26 mouse cellular contexts compared by ENCODE assay signal in genomic region chr13:111393426-111393825, GRCm38 (mm10).
"Had no signal": no experiment of that assay in that cellular context is flagged by ENCODE, and none has a peak within 500 bp of the region (broad histone marks: within the 10 kb centered on the region; RNA-seq: fewer than 3 reads in every experiment).

No protein-coding gene starts in this region.

- H3K36me3 ChIP-seq: heart, embryonic 10.5 days; heart, embryonic 12.5 days; hindbrain, embryonic 10.5 days; hindbrain, embryonic 13.5 days; hindbrain, embryonic 15.5 days; kidney, embryonic 15.5 days; limb, embryonic 13.5 days; limb, embryonic 15.5 days; liver, embryonic 12.5 days had no signal

- ATAC-seq: hindbrain, postnatal 0 days; intestine, embryonic 16.5 days; liver, embryonic 12.5 days had no signal

- H3K4me3 ChIP-seq: heart, embryonic 10.5 days; heart, embryonic 12.5 days; hindbrain, embryonic 10.5 days; hindbrain, embryonic 13.5 days; hindbrain, embryonic 15.5 days; kidney, embryonic 15.5 days; limb, embryonic 13.5 days; limb, embryonic 15.5 days; liver, embryonic 12.5 days had no signal

- H3K4me2 ChIP-seq: heart, embryonic 12.5 days; hindbrain, embryonic 13.5 days; hindbrain, embryonic 15.5 days; kidney, embryonic 15.5 days; limb, embryonic 13.5 days; limb, embryonic 15.5 days; liver, embryonic 12.5 days had no signal

- H3K27me3 ChIP-seq: heart, embryonic 12.5 days; hindbrain, embryonic 13.5 days; hindbrain, embryonic 15.5 days; kidney, embryonic 15.5 days; limb, embryonic 15.5 days; liver, embryonic 12.5 days had no signal

- H3K9ac ChIP-seq: heart, embryonic 12.5 days; hindbrain, embryonic 13.5 days; hindbrain, embryonic 15.5 days; kidney, embryonic 15.5 days; limb, embryonic 13.5 days; limb, embryonic 15.5 days; liver, embryonic 12.5 days; liver, embryonic 14.5 days had no signal

- H3K9me3 ChIP-seq: heart, embryonic 10.5 days; heart, embryonic 12.5 days; hindbrain, embryonic 10.5 days; hindbrain, embryonic 13.5 days; hindbrain, embryonic 15.5 days; kidney, embryonic 15.5 days; limb, embryonic 13.5 days; limb, embryonic 15.5 days; liver, embryonic 12.5 days had no signal

- DNase-seq: gastrocnemius, postnatal 10 days; gastrocnemius, postnatal 25 days; heart, adult 18-20 months; heart, postnatal 10 days; heart, postnatal 4 days; kidney, adult 11 months; kidney, adult 2 months; kidney, adult 9 months; kidney, postnatal 14 days; kidney, postnatal 36 days; layer of hippocampus, adult 9-11 months; layer of hippocampus, postnatal 36 days; left cerebral cortex, postnatal 4 days had no signal

- H3K27ac ChIP-seq: heart, embryonic 10.5 days; hindbrain, embryonic 10.5 days; hindbrain, embryonic 13.5 days; hindbrain, embryonic 15.5 days; hindbrain, postnatal 0 days; kidney, embryonic 15.5 days; kidney, postnatal 0 days; limb, embryonic 13.5 days; limb, embryonic 15.5 days; liver, embryonic 12.5 days; liver, embryonic 14.5 days had no signal
